Mouse (Mus musculus): ENCODE results near the gene Phospho1. TPM values are rescaled to one million over a fixed set of nuclear protein-coding genes. Genes with fewer than 3 reads are reported as not detected.

Gene Phospho1
- polyA plus RNA-seq, 1 experiment = 42.5 TPM

DNA sequence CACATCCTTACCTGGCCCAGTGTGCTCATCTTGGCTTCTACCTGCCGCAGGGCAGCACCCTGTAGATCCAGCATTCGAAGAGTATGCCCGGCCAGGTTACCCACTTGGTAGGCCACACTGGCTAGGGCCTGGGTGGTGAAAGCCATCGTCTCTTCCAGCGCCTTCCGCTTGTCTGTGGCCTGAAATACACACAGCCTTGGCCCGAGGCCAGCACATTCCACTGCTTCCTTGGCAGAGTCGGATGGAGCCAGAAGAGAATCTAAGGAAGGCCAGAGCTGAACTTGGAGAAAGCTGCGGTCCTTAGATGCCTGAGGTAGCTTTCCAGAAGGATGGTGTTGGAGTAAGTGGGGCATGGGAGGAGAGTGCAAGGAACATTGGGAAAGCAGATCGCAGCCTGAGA, 12.8 kb downstream of the Phospho1 start, which contains the start of gene Gngt2:
Gene Gngt2 (plus strand): TSS at position 158 of the 400 bp plus-strand sequence.
- TF ChIP-seq POLR2A (IDR thresholded peaks at IDR 0.05; ENCODE audit: low read depth, low read length) (no peak), CTCF (IDR thresholded peaks at IDR 0.05; ENCODE audit: extremely low read depth, insufficient read depth, insufficient read length, insufficient replicate concordance) (no peak)
- DNase-seq (ENCODE audit: low read depth in 1 of 2, low spot score in 2 of 2) = no peak

GRCm38 (mm10) chr11:95838598-95838997, 14.3 kb downstream of the Phospho1 start:
- TF ChIP-seq CTCF (IDR thresholded peaks at IDR 0.05; ENCODE audit: extremely low read depth, insufficient read depth, insufficient read length, insufficient replicate concordance) = no peak
- no peak for TF ChIP-seq POLR2A (IDR thresholded peaks at IDR 0.05; ENCODE audit: low read depth, low read length)
- Histone ChIP-seq H3K36me3 (ENCODE audit: control insufficient read depth, insufficient read depth, low read length) (peaks cover 4% of the 10 kb centered on the region; the same call in 1 of the 2 replicates), H3K27ac (ENCODE audit: insufficient read depth, low read length) (peak overlapping the region; percentile 45), H3K4me1 (ENCODE audit: control insufficient read depth, insufficient read depth, insufficient read length) (peaks cover 50% of the 10 kb centered on the region; the same call in 1 of the 2 replicates), H3K4me3 (ENCODE audit: extremely low read depth, insufficient read depth, insufficient read length) (peak overlapping the region; percentile 6; the same call in 1 of the 2 replicates), H3K27me3 (ENCODE audit: control insufficient read depth, insufficient read depth, low read length) (no peaks in the 10 kb centered on the region)
- peak in 1 of 2 experiments; percentile 36 for DNase-seq (ENCODE audit: low read depth in 1 of 2, low spot score in 2 of 2)
- 35% methylated on average over 4 of the region's 4 CpGs for whole genome bisulfite sequencing

More for the DNA sequence above, 12.8 kb downstream of the Phospho1 start, which contains the start of gene Gngt2:
- 85% methylated on average over 10 of the region's 10 CpGs for WGBS
- H3K27ac ChIP-seq (ENCODE audit: insufficient read depth, low read length) = peak within 1 kb of the TSS; percentile 71
- H3K27me3 ChIP-seq (ENCODE audit: control insufficient read depth, insufficient read depth, low read length) = no peaks in the 10 kb centered on the region
- H3K36me3 ChIP-seq (ENCODE audit: control insufficient read depth, insufficient read depth, low read length) = peaks cover 17% of the 10 kb centered on the region
- peaks cover 55% of the 10 kb centered on the region; the same call in 1 of the 2 replicates for H3K4me1 ChIP-seq (ENCODE audit: control insufficient read depth, insufficient read depth, insufficient read length)
- H3K4me3 ChIP-seq (ENCODE audit: extremely low read depth, insufficient read depth, insufficient read length) = no peak within 1 kb of the TSS

- DNase-seq (ENCODE audit: low read depth in 1 of 2, low spot score in 2 of 2) = no peak
- 51% methylated on average over 8 of the region's 8 CpGs for WGBS
- TF ChIP-seq POLR2A (IDR thresholded peaks at IDR 0.05; ENCODE audit: low read depth, low read length) = no peak
- no peak for TF ChIP-seq CTCF (IDR thresholded peaks at IDR 0.05; ENCODE audit: extremely low read depth, insufficient read depth, insufficient read length, insufficient replicate concordance)
- Histone ChIP-seq H3K27ac (ENCODE audit: insufficient read depth, low read length) (peak overlapping the region; percentile 45), H3K4me3 (ENCODE audit: extremely low read depth, insufficient read depth, insufficient read length) (peak overlapping the region; percentile 6; the same call in 1 of the 2 replicates), H3K4me1 (ENCODE audit: control insufficient read depth, insufficient read depth, insufficient read length) (peaks cover 50% of the 10 kb centered on the region; the same call in 1 of the 2 replicates), H3K27me3 (ENCODE audit: control insufficient read depth, insufficient read depth, low read length) (no peaks in the 10 kb centered on the region), H3K36me3 (ENCODE audit: control insufficient read depth, insufficient read depth, low read length) (peaks cover 4% of the 10 kb centered on the region; the same call in 1 of the 2 replicates)
Observed at GRCm38 (mm10) chr11:95838999-95839868, 14.9 kb downstream of the Phospho1 start.

GRCm38 (mm10) chr11:95840694-95841497, 16.6 kb downstream of the Phospho1 start:
- no peak for DNase-seq (ENCODE audit: low read depth in 1 of 2, low spot score in 2 of 2)
- peaks cover 47% of the 10 kb centered on the region; the same call in 1 of the 2 replicates for H3K4me1 ChIP-seq (ENCODE audit: control insufficient read depth, insufficient read depth, insufficient read length)
- H3K27ac ChIP-seq (ENCODE audit: insufficient read depth, low read length) = peak overlapping the region; percentile 94
- H3K36me3 ChIP-seq (ENCODE audit: control insufficient read depth, insufficient read depth, low read length) = peaks cover 4% of the 10 kb centered on the region; the same call in 1 of the 2 replicates
- no peaks in the 10 kb centered on the region for H3K27me3 ChIP-seq (ENCODE audit: control insufficient read depth, insufficient read depth, low read length)
- TF ChIP-seq POLR2A (IDR thresholded peaks at IDR 0.05; ENCODE audit: low read depth, low read length) (no peak), CTCF (IDR thresholded peaks at IDR 0.05; ENCODE audit: extremely low read depth, insufficient read depth, insufficient read length, insufficient replicate concordance) (no peak)
- WGBS = 31% methylated on average over 5 of the region's 5 CpGs
- peak overlapping the region; percentile 74 for H3K4me3 ChIP-seq (ENCODE audit: extremely low read depth, insufficient read depth, insufficient read length)

DNA sequence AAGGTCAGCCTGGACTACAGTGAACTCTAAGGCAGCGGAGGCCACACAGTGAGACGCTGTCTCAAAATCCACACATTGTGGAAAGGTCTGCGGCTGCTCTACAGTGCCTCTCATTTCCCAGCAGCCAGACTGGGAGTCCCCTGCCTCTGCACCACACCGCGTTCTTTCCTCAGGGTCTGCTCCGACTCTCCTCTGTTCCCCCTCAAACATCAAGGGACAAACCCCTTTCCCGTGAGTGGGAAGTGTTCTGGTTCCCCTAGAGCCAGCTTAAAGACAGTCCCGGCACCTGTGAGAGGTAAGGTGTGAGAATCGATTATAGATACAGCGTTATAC, 17.2 kb downstream of the Phospho1 start:
- DNase-seq (ENCODE audit: low read depth in 1 of 2, low spot score in 2 of 2) = no peak
- H3K4me3 ChIP-seq (ENCODE audit: extremely low read depth, insufficient read depth, insufficient read length) = peak overlapping the region; percentile 74
- peak overlapping the region; percentile 94 for H3K27ac ChIP-seq (ENCODE audit: insufficient read depth, low read length)
- H3K4me1 ChIP-seq (ENCODE audit: control insufficient read depth, insufficient read depth, insufficient read length) = peaks cover 42% of the 10 kb centered on the region; the same call in 1 of the 2 replicates
- no peaks in the 10 kb centered on the region for H3K27me3 ChIP-seq (ENCODE audit: control insufficient read depth, insufficient read depth, low read length)
- H3K36me3 ChIP-seq (ENCODE audit: control insufficient read depth, insufficient read depth, low read length) = peaks cover 4% of the 10 kb centered on the region; the same call in 1 of the 2 replicates
- WGBS = 6% methylated on average over 10 of the region's 10 CpGs
- TF ChIP-seq POLR2A (IDR thresholded peaks at IDR 0.05; ENCODE audit: low read depth, low read length) = no peak

- DNase-seq (ENCODE audit: low read depth in 1 of 2, low spot score in 2 of 2) = peak; percentile 56 to 83
- no peaks in the 10 kb centered on the region for H3K27me3 ChIP-seq (ENCODE audit: control insufficient read depth, insufficient read depth, low read length)
Observed at GRCm38 (mm10) chr11:95842074-95842681, 17.9 kb downstream of the Phospho1 start, which contains the start of gene Abi3. Gene Abi3 (minus strand): TSS chr11:95842476.

More at GRCm38 (mm10) chr11:95842074-95842681, 17.9 kb downstream of the Phospho1 start, which contains the start of gene Abi3:
- H3K27ac ChIP-seq (ENCODE audit: insufficient read depth, low read length) = peak within 1 kb of the TSS; percentile 94
- WGBS = 4% methylated on average over 11 of the region's 11 CpGs
- TF ChIP-seq CTCF (IDR thresholded peaks at IDR 0.05; ENCODE audit: extremely low read depth, insufficient read depth, insufficient read length, insufficient replicate concordance) = no peak
- TF ChIP-seq POLR2A (IDR thresholded peaks at IDR 0.05; ENCODE audit: low read depth, low read length) = peak; percentile 91
- peak within 1 kb of the TSS; percentile 74 for H3K4me3 ChIP-seq (ENCODE audit: extremely low read depth, insufficient read depth, insufficient read length)
- H3K36me3 ChIP-seq (ENCODE audit: control insufficient read depth, insufficient read depth, low read length) = peaks cover 2% of the 10 kb centered on the region; the same call in 1 of the 2 replicates
- H3K4me1 ChIP-seq (ENCODE audit: control insufficient read depth, insufficient read depth, insufficient read length) = peaks cover 37% of the 10 kb centered on the region; the same call in 1 of the 2 replicates

Data from spleen, adult 2 months (tissue).